Mouse (Mus musculus) right cerebral cortex, postnatal 36 days (tissue): ENCODE measurements around the gene Ttc28.
A peak's percentile ranks its signal among the peaks of the same experiment; 100 is the strongest.

Experiments used
- DNase-seq, 2 experiments: peaks; one replicate each; pipeline ENCODE4 v3.0.0; 2022; ENCODE audit warnings: low spot score in 2 of 2, mixed read lengths in 1 of 2

Gene Ttc28

DNA sequence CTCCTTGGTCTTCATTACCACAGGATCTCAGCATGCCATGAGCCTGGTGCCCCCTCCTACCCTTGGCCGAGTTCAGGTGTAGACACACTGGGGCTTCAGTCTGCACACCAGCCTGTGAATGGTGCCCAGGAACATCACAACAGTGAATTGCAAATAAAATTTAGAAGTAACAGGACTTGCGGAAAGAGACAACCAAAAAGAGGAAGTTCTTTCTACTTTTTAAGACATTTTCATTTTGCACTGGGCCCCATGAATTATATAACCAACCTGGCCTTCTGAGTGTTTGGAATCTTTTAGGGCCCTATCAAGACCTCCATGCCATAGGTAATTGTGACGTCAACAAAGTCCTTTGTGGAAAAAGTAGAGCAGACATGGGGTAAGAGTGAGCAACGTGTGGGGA lies 170.0 kb downstream of the Ttc28 start:
- DNase-seq, result no peak

DNA sequence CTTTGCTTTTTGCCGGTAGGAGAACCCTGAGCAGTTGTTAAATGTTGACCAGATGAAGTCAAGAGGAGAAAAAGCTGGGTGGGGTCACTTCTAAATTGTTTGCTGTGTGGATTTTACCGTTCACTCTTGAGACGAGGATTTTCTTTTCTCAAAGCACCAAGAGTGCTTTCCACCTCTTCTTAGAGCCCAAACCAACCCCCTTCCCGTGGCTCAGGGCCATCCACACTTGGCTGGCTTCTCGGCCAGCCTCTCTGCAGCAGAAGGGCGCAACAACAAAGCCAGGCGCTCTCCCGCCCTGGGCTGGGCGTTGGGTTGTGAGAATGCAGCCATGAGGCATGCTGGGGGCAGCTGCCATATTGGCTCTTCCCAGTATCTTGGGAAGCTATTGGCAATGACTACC lies 170.5 kb downstream of the Ttc28 start:
- no peak for DNase-seq

DNA sequence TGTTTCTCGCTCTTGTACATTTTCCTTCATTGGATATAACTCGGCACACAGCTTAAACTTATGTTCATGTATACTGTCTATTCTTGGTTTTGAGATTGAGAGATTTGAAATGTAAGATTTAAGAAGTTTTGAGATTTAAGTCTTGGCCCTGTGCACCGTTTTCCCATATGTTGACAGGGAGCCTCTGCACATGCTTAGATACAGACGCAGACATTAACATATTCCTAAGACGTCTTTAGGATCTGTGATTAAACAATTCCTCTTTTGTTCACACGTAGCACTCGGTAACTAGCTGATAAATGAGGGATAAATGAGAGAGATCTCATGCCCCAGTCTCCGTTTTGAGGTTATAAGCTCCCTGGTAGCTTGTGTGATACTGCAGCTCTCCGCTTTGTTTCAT lies 174.8 kb downstream of the Ttc28 start:
- DNase-seq, result no peak

DNA sequence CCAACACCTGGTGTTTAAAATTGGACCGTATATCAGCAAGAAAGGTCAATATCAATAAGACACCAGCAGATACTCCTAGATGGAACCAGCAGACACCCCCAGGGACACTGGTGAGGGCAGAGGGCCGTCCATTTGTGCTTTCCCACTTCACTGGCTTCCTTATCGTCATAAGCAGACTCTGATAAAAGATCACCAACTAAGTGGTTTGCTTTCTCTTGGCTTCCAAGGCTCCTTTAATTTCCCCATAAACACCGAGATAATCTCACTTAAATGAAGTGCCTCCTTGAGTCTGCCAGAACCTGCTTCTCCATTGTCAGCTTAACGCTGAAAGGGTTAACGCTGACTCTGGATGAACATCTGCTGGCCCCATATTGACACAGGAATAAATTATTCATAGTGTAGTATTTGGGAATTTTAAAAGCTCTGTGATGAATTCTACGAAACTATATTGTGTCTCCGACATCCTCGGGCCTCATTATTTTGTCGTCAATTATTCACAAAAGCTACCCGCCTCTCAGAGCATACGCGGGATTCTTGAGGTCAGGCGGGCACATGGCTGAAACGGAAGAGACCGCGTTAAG lies 175.3 kb downstream of the Ttc28 start:
- DNase-seq, result no peak

DNA sequence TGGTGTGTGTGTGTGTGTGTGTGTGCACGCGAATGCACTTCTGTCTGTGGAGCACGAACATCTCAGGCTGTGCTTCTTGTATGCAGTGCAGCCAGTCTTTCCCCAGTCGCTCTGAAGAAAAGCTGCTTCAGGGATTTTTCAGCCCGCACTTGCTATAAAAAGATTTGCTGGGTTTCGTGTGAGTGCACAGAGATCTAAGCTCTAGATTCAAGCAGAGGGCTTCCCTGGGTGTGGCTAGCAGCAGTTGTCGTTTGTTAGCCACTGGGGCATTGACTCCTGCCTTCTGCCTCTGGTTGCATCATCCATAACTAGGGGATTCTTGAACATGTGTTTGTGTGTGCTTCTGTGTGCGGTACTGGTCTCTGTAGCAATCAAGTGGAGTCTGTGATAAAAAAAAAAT lies 175.9 kb downstream of the Ttc28 start:
- peak in 1 of 2 experiments; percentile 25 for DNase-seq

DNA sequence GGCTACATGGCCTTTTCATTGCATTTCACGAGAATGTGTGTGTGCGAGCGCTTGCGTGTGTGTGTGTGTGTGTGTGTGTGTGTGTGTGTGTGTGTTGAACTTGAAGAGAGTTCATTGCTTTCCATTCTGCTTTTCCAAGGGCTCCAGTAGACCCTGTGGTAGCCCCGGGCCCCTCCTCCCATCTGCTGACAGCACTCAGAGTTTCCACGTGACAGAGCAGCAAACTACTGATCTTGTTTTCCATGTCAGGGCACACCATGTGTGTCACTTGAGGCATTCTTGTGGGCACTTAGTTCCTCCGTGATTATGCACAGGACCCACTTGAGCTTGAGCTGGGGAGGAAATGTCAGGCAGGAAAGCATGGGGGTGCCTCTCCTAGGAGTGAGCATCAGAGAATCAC lies 177.5 kb downstream of the Ttc28 start:
- DNase-seq, result no peak

DNA sequence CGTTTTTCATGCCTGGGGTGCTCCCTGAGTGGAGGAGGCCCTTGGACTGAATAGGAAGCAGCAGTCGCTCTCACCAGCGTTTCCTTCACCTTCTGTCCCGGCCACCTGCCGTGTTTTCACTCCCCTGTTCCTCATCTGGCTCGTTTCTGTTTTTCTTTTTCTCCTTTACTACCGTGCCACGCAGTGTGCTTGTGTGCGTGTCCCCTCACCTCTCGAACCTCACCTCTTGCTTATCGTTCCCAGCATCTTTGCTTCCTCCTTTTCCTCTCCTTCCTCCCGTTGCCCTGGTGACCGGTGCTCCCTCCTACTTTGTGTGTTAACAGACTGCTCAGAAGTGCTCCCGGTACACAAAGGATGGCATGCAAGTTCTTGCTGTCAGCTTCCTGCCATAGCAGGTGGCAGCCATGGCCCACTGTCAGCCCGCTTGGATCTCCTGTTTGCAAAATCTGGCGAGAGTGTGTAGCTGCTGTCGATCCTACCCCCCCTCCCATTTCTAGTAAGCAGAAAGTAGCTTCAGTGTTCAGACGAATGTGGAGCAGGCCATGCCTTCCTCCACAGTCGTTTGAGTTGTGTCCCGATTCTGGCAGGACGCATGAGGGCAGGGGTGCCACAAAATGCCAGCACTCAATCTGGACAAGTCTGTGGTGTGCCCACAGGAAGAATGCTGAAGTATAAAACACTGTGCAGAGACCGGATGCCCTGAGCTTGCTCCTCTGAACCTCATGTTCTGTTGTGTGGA lies 179.0 kb downstream of the Ttc28 start:
- DNase-seq, result peak in 1 of 2 experiments; percentile 26

DNA sequence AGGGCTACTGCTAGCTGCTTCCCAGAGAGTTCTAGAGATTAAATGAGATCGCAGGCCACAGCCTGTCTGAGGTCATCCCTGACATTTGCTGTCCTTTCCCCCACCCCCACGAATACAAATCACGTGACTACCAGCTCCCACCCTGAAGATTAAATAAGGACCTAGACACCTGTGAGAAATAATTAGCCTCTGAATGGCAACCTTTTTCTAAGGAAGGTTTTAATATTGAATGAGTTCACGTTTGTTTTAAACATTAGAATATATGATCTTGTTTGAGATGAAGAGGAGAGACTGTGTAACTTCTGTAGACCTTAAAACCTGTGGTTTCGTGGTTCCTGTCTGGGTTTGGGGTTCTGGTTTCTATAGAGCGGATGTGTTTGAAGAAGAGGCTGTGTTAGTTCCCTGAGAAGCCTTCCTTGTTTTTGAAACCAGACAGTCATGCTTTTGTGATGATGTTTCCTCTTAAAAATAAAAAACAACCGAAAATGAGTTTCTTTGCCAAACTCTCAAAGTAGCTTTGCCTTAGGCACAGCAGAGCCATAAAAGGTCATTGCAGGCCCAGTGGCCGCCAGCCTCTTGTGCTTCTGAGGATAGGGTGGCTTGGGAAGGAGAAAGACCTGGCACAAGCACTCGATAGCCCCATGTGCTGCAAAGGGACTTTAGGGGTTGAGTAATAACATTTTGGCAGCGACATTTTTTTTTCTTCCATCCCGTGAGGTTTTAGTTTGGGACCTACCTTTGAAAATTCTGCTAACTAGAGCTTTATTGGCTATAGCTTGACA lies 179.7 kb downstream of the Ttc28 start:
- no peak for DNase-seq

DNA sequence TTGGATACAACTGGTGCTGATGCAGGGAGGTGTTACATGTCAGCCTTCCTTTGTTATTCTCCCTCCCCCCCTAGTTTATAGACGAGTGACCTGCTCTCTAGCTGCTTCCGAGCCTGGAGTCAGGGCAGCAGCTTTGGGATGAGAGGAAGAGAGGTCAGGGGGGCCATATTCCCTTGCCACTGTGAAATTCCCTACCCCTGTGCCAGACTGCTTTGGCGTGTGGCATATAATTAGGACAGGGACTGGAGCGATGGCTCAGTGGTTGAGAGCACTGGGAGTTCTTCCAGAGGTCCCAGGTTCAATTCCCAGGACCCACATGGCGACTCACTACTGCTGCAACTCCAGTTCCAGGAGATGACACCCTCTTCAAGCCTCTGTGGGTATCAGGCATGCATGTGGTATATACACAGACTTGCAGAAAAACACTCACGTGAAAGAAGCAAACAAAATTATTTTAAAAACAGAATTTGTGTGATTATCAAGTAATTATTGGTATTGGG lies 180.7 kb downstream of the Ttc28 start:
- DNase-seq, result no peak

DNA sequence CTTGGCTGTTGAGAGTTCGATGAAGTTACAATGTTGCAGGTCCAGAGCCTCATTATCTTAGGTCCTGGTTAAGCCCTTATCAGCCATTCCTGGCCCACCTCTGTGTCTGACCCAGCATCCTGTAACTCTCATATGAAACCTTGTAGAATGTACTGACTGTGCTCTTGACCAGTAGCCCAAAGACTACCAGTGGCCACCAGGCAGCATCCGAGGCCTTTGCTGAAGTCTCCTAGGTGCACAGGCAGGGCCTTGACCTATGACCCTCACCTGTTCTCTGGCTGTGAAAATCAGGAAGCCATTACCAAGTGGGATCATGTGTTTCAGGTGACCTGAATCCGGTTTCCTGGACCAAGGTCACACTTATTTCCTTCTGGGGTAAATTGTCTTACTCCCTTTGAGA lies 183.6 kb downstream of the Ttc28 start:
- DNase-seq, result no peak

DNA sequence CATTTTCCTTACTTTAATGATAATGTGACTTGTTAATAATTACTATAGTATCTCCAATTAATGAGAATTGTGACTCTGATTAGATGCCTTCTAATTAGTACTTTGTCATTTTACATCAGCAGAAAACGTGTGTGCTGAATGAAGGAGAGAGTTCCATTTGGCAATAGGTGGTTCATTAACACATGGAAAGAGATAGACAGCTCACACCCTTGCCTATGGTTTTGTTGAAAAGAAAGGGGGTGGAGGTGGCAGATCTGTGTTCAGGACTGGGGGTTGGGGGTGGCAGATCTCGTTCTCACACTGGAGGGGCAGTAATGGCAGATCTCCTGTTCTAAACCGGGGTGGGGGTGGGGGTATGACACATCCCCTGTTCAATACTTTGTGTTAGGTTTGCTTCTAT lies 184.4 kb downstream of the Ttc28 start:
- no peak for DNase-seq

DNA sequence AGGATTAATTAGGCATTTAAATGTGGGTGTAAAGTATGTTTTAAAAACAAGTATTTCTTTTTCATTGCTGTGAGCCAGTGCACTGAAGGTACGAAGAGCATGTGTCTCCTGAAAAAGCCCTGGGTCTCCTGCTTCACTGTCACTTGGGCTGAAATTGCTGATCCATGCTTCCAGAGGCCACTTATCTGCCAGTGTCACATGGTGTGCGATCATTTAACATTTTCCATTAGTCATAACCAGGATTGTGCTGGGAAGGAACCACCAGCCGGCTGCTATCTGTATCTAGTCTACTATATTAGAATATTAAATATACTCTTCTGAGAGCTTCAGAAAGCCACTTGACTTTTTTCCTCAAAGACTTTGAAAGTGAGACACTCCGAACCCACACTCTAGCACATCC lies 186.2 kb downstream of the Ttc28 start:
- DNase-seq, result no peak

DNA sequence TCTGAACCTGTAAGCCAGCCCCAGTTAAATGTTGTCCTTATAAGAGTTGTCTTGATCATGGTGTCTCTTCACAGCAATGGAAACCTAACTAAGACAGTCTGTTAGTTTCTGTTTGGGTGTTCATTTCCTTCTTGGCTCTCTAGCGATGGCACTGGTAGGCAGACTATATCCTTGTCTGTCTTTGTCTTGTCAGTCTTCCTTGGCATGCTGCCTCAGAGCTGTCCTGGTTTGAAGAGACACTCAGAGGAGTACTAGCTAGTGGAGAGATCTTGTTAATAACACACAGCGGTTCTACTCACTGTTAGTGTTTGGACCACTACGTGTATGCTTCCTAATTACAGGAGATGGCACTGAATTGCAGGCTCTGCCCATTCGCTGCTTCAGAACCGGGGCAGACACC lies 189.9 kb downstream of the Ttc28 start:
- DNase-seq, result no peak

DNA sequence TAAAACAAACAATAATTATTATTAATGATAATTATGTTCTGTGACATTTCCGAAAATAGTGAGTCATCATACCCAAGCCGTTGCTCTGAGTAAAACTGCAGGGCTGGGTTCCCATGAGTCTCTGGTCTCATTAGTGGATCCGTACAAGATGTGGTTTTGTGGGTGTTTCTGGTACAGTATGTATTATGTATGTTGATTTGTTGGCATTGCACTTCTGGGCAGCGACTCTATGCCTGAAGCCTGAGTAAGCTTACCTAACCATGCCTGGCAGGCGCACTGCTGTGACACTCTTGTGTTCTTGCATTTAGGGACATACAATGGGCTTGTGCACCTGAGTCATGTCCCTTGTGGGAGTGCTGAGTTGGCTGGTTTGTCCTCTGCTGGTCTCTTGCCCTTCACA lies 190.3 kb downstream of the Ttc28 start:
- DNase-seq, result no peak

DNA sequence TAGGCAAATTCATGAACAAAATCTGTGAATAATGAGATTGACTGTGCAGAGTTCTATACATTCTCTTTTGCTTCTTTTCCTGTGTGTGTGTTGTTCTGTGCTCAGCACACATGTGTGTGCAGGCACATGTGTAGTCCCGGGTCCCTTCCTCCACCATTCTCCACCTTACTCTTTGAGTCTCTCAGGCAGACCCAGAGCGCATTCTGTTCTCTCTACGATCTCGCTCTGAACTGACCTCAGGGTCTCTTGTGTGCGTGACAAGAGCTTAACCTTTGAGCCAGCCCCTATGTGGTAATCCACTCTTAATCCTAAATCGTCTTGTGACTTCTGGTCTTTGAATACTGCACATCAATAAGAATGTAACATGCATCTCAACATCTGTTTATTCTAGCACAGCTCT lies 190.8 kb downstream of the Ttc28 start:
- DNase-seq, result no peak

DNA sequence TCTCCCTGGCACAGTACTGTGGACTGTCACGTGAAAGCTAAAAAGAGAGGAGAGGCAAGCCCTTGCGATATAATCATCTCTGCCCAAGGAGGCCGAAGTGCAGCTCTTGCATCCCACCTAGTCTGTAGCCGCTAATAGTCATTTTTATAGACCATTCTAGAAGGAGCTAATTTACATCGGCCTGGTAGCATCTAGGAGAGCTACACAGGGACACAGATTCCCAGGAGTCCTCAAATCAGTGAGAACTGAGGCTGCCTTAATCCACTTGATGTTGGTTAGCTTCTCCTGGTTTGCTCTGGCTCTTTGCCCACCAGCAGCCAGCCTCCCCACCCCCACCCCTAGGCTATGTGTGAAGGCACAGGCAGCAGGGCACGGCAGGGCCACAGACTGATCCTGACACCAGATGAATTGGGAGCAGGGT lies 193.7 kb downstream of the Ttc28 start:
- no peak for DNase-seq

DNA sequence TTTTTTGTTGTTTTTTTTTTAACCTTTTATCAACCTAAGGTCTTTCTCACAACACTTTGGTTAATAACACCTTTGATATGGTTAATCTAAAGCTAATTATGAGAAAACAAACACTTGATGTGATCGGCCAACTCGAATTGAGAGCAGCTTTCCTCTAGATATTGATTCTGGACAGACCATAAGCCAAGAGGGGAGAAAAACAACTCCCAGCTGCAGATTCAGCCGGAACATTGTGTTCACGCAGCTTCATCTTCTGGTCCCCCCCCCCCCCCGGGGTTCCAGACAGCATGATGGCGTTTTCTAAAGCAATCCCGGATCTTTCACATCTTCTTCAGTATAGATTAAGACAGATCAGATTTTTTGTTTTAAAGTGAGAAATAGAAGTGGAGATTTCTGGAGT lies 194.4 kb downstream of the Ttc28 start:
- DNase-seq, result no peak

DNA sequence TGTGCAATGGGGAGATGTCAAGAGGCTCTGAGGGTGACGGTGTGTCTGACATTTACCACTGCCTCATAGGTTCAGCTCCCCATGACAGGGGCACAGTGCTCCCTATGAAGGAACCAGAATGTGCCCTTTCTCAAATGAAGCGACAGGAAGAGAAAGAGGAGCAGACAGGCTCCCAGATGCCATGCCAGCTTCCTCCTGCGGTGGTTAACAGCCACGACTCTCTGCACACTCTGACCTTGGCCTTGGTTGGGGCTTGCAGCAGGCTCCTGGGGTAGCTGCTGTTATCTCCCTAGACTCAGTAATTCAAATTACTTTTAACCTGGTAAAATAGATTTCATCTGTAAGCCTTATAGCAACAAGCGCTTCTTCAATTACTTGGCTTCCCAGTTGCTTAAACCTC lies 196.2 kb downstream of the Ttc28 start:
- DNase-seq, result no peak

DNA sequence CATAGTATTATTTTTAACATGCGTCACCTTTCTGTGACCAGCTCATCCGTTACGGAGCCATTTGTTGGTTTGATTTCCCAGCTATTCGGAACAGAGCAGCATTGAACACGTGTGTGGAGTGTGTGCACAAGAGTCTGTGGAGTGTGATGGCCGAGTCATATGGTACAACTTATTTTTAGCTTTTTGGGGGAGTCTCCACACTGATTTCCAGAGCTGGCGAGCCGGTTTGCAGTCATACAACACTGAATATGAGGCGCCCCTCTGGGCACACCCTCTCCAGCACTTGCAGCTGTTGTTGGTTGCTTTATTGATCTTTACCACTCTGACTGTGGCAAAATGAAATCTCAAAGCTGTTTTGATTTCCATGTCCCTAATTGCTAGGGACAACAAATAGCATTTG lies 197.7 kb downstream of the Ttc28 start:
- no peak for DNase-seq

DNA sequence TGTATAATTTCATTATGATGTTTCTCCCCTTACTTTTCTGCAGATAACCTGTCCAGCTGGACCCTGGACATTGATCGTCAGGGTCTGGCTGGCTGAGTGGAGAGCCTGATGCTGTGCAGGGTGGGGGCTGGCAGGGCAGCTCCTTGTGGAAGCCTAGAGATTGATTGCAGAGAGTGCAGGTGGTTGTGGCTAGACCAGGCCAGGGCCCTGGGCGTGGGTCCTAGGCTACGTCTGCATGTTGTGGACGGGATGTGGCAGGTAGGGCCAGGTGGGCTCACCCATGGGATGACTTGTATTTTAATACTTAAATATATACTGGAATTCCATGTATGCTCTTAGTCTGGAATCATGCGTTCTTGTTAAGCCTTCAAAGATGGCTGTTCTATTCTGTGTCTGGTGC lies 201.0 kb downstream of the Ttc28 start:
- no peak for DNase-seq

DNA sequence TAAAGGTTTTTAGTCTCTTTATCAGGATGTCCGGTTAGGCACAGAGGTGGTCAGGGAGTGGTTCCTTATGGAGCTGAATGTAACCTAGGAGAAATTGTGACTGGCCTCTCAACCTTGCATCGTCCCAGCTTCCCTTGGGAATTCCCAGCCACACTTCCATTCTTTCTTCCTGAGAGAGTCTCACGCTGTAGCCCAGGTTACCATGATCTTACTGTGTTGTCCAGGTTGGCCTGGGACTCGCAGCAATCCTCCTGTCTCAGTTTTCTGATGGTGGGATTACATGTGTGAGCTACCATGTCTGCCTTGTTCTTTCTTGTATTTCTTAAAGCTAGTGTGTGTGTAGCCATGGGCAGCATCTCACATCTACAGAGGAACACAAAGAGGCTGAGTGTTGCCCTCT lies 206.2 kb downstream of the Ttc28 start:
- DNase-seq, result no peak

DNA sequence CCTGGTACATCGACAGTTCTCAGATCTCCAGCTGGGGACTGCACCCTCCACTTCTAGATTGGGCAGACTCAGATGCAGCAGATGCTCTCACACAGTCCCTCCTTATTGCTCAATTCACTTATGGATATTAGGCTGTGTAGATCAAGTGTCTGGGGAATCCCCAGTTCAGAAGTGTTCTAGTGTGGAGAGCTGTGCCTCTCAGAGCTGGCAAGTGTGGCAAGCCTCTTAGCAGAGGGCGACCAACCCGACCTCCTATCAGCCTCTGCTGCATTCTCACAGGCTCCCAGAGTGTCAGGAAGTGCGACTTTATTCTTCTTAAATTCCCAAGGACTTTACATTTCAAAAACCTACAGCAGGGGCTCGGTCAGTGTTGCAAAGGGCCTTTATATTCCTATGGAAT lies 217.1 kb downstream of the Ttc28 start:
- no peak for DNase-seq
